Mouse (Mus musculus) heart, adult 2 months (tissue): ENCODE measurements around the gene Erg. TPM values are rescaled to one million over a fixed set of nuclear protein-coding genes. Genes with fewer than 3 reads are reported as not detected.

Experiments used
- DNase-seq, 2 experiments: peaks; one replicate each; pipeline ENCODE4 v3.0.0; 2021
- H3K27ac ChIP-seq: fragments of 200-600 bp; 2 replicates; pipeline ENCODE4 v1.8.1; 2022
- H3K27me3 ChIP-seq: fragments of 200-500 bp; 2 replicates; pipeline ENCODE4 v1.6.1; 2012; ENCODE audit warnings: mild to moderate bottlenecking, low read length, inconsistent platforms, mixed read lengths; ENCODE audit not compliant: control insufficient read depth, insufficient read depth
- H3K36me3 ChIP-seq: fragments of 200-500 bp; 2 replicates; pipeline ENCODE4 v1.6.1; 2012; ENCODE audit warnings: low read length, inconsistent platforms; ENCODE audit not compliant: control insufficient read depth, insufficient read depth
- H3K4me1 ChIP-seq: fragments of 200-500 bp; 2 replicates; pipeline ENCODE4 v1.6.1; 2011; ENCODE audit warnings: low read length; ENCODE audit not compliant: control insufficient read depth, insufficient read depth
- H3K4me3 ChIP-seq: fragments of 200-600 bp; 2 replicates; pipeline ENCODE4 v1.8.1; 2022
- H3K79me2 ChIP-seq: fragments of 200-500 bp; replicated peaks from 2 replicates; pipeline ENCODE4 v1.6.1; 2012; ENCODE audit warnings: mild to moderate bottlenecking, inconsistent platforms, low read length, moderate library complexity, mixed read lengths; ENCODE audit not compliant: control insufficient read depth, insufficient read depth
- H3K9ac ChIP-seq: fragments of 200-500 bp; 2 replicates; pipeline ENCODE4 v1.6.1; 2012; ENCODE audit warnings: low read depth, mild to moderate bottlenecking, control low read depth, inconsistent platforms, low read length, mixed read lengths
- CTCF ChIP-seq: fragments of 200-600 bp; IDR thresholded peaks from 2 replicates; pipeline ENCODE4 v1.8.1; 2022; ENCODE audit warnings: antibody characterized with exemption, mild to moderate bottlenecking, moderate library complexity
- EP300 ChIP-seq: fragments of 200-500 bp; IDR thresholded peaks from 2 replicates; pipeline ENCODE4 v1.6.1; 2011; ENCODE audit warnings: low read depth, low read length, control low read depth; ENCODE audit not compliant: insufficient read depth
- POLR2A ChIP-seq: fragments of 200-500 bp; IDR thresholded peaks from 2 replicates; pipeline ENCODE4 v1.6.1; 2011; ENCODE audit warnings: mild to moderate bottlenecking, low read depth, low read length, control low read depth; ENCODE audit not compliant: insufficient read depth
- WGBS: fragments of 180-500 bp; shearing (Covaris S2); methylation state at CpG from one replicate; pipeline ENCODE4 v1.1.7; 2018; 5-methylcytosine and 5-hydroxymethylcytosine counted together
- intact Hi-C: fragments of 180-260 bp; cut with DNase I; formaldehyde crosslinking; loops from one replicate; pipeline ENCODE4 v1.15.1; 2025
- polyA plus RNA-seq: library from polyadenylated mRNA; depleted of rRNA; stranded (reverse); fragments of >200 nt; gene quantifications from 2 replicates; pipeline ENCODE4 v1.2.3, GENCODE M21; 2012
- total RNA-seq, 2 experiments: library from RNA; stranded (reverse); gene quantifications; 2 replicates each; pipeline ENCODE4 v1.2.3; 2021

The Erg gene
- total and polyA plus RNA-seq, 3 experiments, result 19.8 to 26.6 (median 22.1) TPM

DNA sequence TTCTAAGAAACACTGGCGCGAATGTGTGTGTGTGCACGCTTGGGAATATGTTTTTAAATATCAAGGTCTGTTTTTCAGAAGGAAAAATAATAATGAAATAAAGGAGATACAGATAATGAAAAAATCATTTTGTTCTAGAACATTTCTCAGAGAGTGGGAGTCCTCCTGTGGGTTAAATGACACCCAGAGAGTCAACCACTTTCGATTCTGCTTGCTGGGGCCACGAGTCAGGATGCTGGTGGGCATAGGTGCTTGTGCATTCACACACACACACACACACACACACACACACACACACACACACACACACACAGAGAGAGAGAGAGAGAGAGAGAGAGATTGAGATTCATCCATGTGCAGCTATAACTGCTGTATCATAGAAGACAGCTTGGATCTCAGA is 130.9 kb downstream of the Erg start:
- peaks cover 2% of the 10 kb centered on the region; the same call in 1 of the 2 replicates for H3K36me3 ChIP-seq
- peak overlapping the region; percentile 98 for H3K27ac ChIP-seq
- peak overlapping the region; percentile 72 for H3K9ac ChIP-seq
- intact Hi-C loops, result no loop called here
- TF ChIP-seq POLR2A, result 0 out of 2 replicates have a peak, but pooled peaks have one; percentile 10
- no peak for TF ChIP-seq EP300
- 51% methylated on average over 5 of the region's 5 CpGs for WGBS
- DNase-seq, result no peak
- peak overlapping the region; percentile 63 for H3K4me3 ChIP-seq
- no peaks in the 10 kb centered on the region for H3K27me3 ChIP-seq
- H3K79me2 ChIP-seq, result peaks cover 3% of the 10 kb centered on the region
- peaks cover 12% of the 10 kb centered on the region for H3K4me1 ChIP-seq

DNA sequence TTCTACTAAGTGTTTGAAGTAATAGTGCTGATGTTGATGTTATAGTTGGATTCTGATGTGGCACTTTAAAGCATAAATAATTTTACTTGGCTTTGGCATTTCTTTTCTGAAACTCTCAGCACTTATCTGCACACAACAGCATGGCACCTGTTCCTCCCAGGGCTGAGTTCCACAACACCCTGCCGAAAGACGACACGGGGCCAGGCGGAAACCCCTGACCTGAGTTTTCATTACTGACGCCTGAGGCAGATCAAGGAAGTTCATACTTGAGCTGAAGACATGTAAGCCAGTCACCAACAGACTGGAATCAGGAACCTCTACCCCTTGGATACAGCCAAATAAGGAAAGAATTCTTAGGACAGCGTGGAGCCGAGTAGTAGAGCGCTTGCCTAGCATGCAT is 134.0 kb downstream of the Erg start:
- peaks cover 3% of the 10 kb centered on the region for H3K79me2 ChIP-seq
- 57% methylated on average over 8 of the region's 8 CpGs for WGBS
- peak overlapping the region; percentile 43 for H3K9ac ChIP-seq
- intact Hi-C loops, result loop anchor here (5.0 kb wide), 1 partner anchor 410 kb away; no protein-coding TSS in a partner anchor
- H3K36me3 ChIP-seq, result peaks cover 11% of the 10 kb centered on the region
- peak overlapping the region; percentile 43 for H3K4me3 ChIP-seq
- TF ChIP-seq CTCF, result no peak
- no peak for TF ChIP-seq POLR2A
- no peak for TF ChIP-seq EP300
- H3K27me3 ChIP-seq, result no peaks in the 10 kb centered on the region
- no peak for DNase-seq
- peaks cover 20% of the 10 kb centered on the region for H3K4me1 ChIP-seq
- H3K27ac ChIP-seq, result peak overlapping the region; percentile 71

DNA sequence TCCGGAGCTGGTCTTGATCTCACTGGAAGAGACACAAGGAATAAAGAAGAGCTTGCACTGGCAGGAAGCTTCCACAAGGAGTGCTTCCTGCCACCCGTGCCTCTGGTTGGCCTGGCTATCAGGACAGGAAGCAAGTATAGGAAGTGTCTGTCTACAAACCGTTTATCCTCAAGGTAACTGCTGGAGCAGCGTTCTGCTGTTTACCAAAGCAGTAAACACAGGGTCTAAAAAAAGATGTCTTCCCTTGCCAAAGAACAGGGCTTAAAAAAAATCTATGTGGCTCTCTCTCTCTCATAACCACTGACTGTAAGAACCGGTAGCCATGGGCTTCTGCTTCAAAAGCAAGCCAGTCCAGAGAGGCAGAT is 137.1 kb downstream of the Erg start:
- Histone ChIP-seq H3K4me3 (peak overlapping the region; percentile 16; the same call in 1 of the 2 replicates), H3K36me3 (peaks cover 13% of the 10 kb centered on the region), H3K79me2 (no peaks in the 10 kb centered on the region; the same call in none of the 2 replicates), H3K27me3 (no peaks in the 10 kb centered on the region), H3K9ac (no peak overlapping the region), H3K4me1 (peaks cover 24% of the 10 kb centered on the region), H3K27ac (peak overlapping the region; percentile 81)
- 9% methylated on average over 5 of the region's 5 CpGs for WGBS
- peak in 1 of 2 experiments; percentile 52 for DNase-seq
- intact Hi-C loops, result loop anchor here (1.0 kb wide), 1 partner anchor 10 kb away; no protein-coding TSS in a partner anchor
- TF ChIP-seq POLR2A (peak; percentile 49; the same call in 1 of the 2 replicates), CTCF (peak; percentile 57), EP300 (peak; percentile 91)

DNA sequence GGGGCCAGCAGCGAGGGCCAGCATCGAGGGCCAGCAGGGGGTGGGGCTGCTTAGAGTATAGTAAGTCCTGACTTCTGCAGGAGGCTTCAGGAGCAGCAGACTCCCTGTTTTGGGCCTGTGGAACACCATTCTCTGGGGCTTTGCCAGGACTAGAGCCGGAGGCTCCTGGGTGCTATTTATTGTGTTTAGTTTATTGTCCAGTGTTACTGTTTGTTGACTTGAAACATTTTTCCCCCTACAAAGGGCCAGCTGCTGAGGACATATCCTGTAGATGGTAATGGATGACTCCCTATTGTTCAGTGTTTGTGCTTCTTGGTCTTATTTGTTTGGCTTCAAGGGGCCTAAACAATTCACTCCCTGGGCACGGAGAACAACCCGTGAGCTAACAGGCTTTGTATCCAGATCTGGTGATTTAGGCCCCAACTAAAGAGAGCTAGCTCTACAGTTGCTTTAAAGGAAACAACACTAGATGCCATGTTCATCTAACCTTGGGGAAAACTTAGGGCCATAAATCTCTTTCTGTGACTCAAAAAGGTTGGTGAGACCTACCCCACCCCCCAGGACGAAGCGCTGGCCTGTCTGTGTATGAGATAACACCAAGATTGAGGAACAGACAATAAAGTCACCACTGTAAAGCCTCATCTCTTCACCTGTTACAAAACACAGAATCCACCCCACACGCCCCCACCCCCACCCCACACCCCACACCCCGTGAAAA is 137.6 kb downstream of the Erg start:
- Histone ChIP-seq H3K36me3 (peaks cover 13% of the 10 kb centered on the region), H3K4me1 (peaks cover 25% of the 10 kb centered on the region), H3K79me2 (no peaks in the 10 kb centered on the region; the same call in none of the 2 replicates), H3K4me3 (no peak overlapping the region), H3K27me3 (no peaks in the 10 kb centered on the region), H3K27ac (peak overlapping the region; percentile 81), H3K9ac (peak overlapping the region; percentile 36; the same call in 1 of the 2 replicates)
- DNase-seq, result no peak
- WGBS, result 49% methylated on average over 9 of the region's 9 CpGs
- intact Hi-C loops, result loop anchor here (1.0 kb wide), 1 partner anchor 10 kb away; no protein-coding TSS in a partner anchor
- peak; percentile 44; the same call in 1 of the 2 replicates for TF ChIP-seq POLR2A
- TF ChIP-seq CTCF, result no peak

DNA sequence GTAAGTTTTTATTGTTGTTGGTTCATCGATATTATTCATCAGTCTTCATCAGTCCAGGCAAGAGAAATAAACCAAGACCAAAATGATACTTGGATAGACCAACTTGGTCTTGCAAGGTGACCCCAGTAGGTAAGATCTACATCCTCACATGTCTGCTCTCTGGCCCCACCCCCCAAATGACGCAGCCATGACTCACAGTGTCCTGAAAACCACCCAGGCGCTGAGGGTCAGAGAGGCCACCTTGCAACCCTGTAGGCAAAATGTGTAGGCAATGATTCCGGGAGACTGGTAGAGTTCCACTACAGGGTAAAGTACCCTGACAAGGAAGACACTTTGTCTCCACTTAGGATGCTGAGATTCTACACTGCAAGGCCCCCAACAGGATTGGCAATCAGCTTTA is 138.5 kb downstream of the Erg start:
- H3K4me3 ChIP-seq, result no peak overlapping the region
- peaks cover 13% of the 10 kb centered on the region for H3K36me3 ChIP-seq
- no peaks in the 10 kb centered on the region for H3K27me3 ChIP-seq
- H3K4me1 ChIP-seq, result peaks cover 26% of the 10 kb centered on the region
- 53% methylated on average over 4 of the region's 4 CpGs for WGBS
- no peaks in the 10 kb centered on the region; the same call in none of the 2 replicates for H3K79me2 ChIP-seq
- no peak for TF ChIP-seq POLR2A
- TF ChIP-seq CTCF, result no peak
- TF ChIP-seq EP300, result no peak
- DNase-seq, result no peak
- intact Hi-C loops, result no loop called here
- peak overlapping the region; percentile 81 for H3K27ac ChIP-seq
- H3K9ac ChIP-seq, result no peak overlapping the region

DNA sequence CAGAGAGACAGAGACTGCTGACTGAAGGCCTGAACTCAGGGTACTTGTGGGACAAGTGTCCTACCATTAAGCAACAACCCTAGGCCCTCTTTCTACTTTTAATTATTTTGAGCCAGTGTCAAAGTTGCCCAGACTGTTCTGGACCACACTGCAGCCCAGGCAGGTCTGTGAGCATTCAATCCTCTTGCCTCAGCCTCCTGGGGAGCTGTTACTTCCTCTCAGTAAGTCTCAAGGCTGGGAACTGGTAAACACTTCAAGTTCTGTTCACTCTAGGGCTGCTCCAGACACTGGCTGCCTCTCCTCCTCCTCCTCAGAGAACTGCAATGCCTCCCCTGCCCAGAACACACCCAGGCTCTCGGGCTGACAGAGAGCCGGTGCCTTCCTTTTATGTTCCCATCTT is 140.0 kb downstream of the Erg start:
- H3K27ac ChIP-seq, result peak overlapping the region; percentile 44
- peaks cover 31% of the 10 kb centered on the region for H3K4me1 ChIP-seq
- DNase-seq, result no peak
- no peaks in the 10 kb centered on the region; the same call in 1 of the 2 replicates for H3K79me2 ChIP-seq
- H3K27me3 ChIP-seq, result no peaks in the 10 kb centered on the region
- no peak overlapping the region for H3K9ac ChIP-seq
- WGBS, result 43% methylated on average over 2 of the region's 2 CpGs
- H3K36me3 ChIP-seq, result peaks cover 16% of the 10 kb centered on the region
- intact Hi-C loops, result no loop called here
- no peak overlapping the region for H3K4me3 ChIP-seq
- TF ChIP-seq EP300 (no peak), POLR2A (no peak), CTCF (no peak)
